Mouse (Mus musculus): ENCODE measurements around the gene Tex22. TPM values are rescaled to one million over a fixed set of nuclear protein-coding genes. Genes with fewer than 3 reads are reported as not detected.

Tex22 gene
- polyA plus RNA-seq, 1 experiment: not detected

- H3K4me3 ChIP-seq (ENCODE audit: low read depth, low read length): peak overlapping the region; percentile 82
- H3K9ac ChIP-seq (ENCODE audit: low read depth, poor library complexity, severe bottlenecking): peak overlapping the region; percentile 97
- H3K27ac ChIP-seq (ENCODE audit: insufficient read depth, low read length): no peak overlapping the region
Observed at GRCm38 (mm10) chr12:113097040-113097439, 22.7 kb downstream of the Tex22 start.

GRCm38 (mm10) chr12:113097749-113098281 lies 23.5 kb downstream of the Tex22 start, which contains the start of gene Mta1:
Mta1 (plus strand) TSS chr12:113098278.
- TF ChIP-seq EP300 (IDR thresholded peaks at IDR 0.05; ENCODE audit: insufficient read depth, low read depth, low read length) (no peak), POLR2A (IDR thresholded peaks at IDR 0.05; ENCODE audit: insufficient read depth, low read length) (no peak), CTCF (IDR thresholded peaks at IDR 0.05; ENCODE audit: low read depth, low read length) (no peak)
- H3K9ac ChIP-seq (ENCODE audit: low read depth, poor library complexity, severe bottlenecking): peak within 1 kb of the TSS; percentile 97
- no peaks in the 10 kb centered on the region for H3K9me3 ChIP-seq (replicated peaks; ENCODE audit: control insufficient read depth, insufficient read depth, low read length, poor library complexity, severe bottlenecking)
- H3K27ac ChIP-seq (ENCODE audit: insufficient read depth, low read length): no peak within 1 kb of the TSS; the same call in 1 of the 2 replicates
- H3K4me1 ChIP-seq (ENCODE audit: control insufficient read depth, insufficient read depth, low read length): peaks cover 3% of the 10 kb centered on the region
- no peaks in the 10 kb centered on the region for H3K36me3 ChIP-seq (ENCODE audit: control insufficient read depth, insufficient read depth, low read length, poor library complexity, severe bottlenecking)
- no peaks in the 10 kb centered on the region for H3K27me3 ChIP-seq (ENCODE audit: control insufficient read depth, insufficient read depth, low read length, poor library complexity, severe bottlenecking)
- H3K4me3 ChIP-seq (ENCODE audit: low read depth, low read length): peak within 1 kb of the TSS; percentile 82

More at GRCm38 (mm10) chr12:113097040-113097439, 22.7 kb downstream of the Tex22 start:
- TF ChIP-seq POLR2A (IDR thresholded peaks at IDR 0.05; ENCODE audit: insufficient read depth, low read length) (no peak), EP300 (IDR thresholded peaks at IDR 0.05; ENCODE audit: insufficient read depth, low read depth, low read length) (no peak), CTCF (IDR thresholded peaks at IDR 0.05; ENCODE audit: low read depth, low read length) (no peak)
- Histone ChIP-seq H3K27me3 (ENCODE audit: control insufficient read depth, insufficient read depth, low read length, poor library complexity, severe bottlenecking) (no peaks in the 10 kb centered on the region), H3K36me3 (ENCODE audit: control insufficient read depth, insufficient read depth, low read length, poor library complexity, severe bottlenecking) (no peaks in the 10 kb centered on the region), H3K4me1 (ENCODE audit: control insufficient read depth, insufficient read depth, low read length) (peaks cover 3% of the 10 kb centered on the region), H3K9me3 (replicated peaks; ENCODE audit: control insufficient read depth, insufficient read depth, low read length, poor library complexity, severe bottlenecking) (no peaks in the 10 kb centered on the region)

GRCm38 (mm10) chr12:113098530-113099151 lies 24.3 kb downstream of the Tex22 start:
- H3K27me3 ChIP-seq (ENCODE audit: control insufficient read depth, insufficient read depth, low read length, poor library complexity, severe bottlenecking): no peaks in the 10 kb centered on the region
- peak overlapping the region; percentile 97 for H3K9ac ChIP-seq (ENCODE audit: low read depth, poor library complexity, severe bottlenecking)
- H3K9me3 ChIP-seq (replicated peaks; ENCODE audit: control insufficient read depth, insufficient read depth, low read length, poor library complexity, severe bottlenecking): no peaks in the 10 kb centered on the region
- no peak overlapping the region; the same call in 1 of the 2 replicates for H3K27ac ChIP-seq (ENCODE audit: insufficient read depth, low read length)
- peak overlapping the region; percentile 81 for H3K4me3 ChIP-seq (ENCODE audit: low read depth, low read length)
- H3K36me3 ChIP-seq (ENCODE audit: control insufficient read depth, insufficient read depth, low read length, poor library complexity, severe bottlenecking): no peaks in the 10 kb centered on the region
- TF ChIP-seq POLR2A (IDR thresholded peaks at IDR 0.05; ENCODE audit: insufficient read depth, low read length): no peak
- TF ChIP-seq CTCF (IDR thresholded peaks at IDR 0.05; ENCODE audit: low read depth, low read length): no peak
- peaks cover 5% of the 10 kb centered on the region for H3K4me1 ChIP-seq (ENCODE audit: control insufficient read depth, insufficient read depth, low read length)

GRCm38 (mm10) chr12:113099470-113100237 lies 25.4 kb downstream of the Tex22 start:
- peaks cover 5% of the 10 kb centered on the region for H3K4me1 ChIP-seq (ENCODE audit: control insufficient read depth, insufficient read depth, low read length)
- no peaks in the 10 kb centered on the region for H3K27me3 ChIP-seq (ENCODE audit: control insufficient read depth, insufficient read depth, low read length, poor library complexity, severe bottlenecking)
- no peaks in the 10 kb centered on the region for H3K9me3 ChIP-seq (replicated peaks; ENCODE audit: control insufficient read depth, insufficient read depth, low read length, poor library complexity, severe bottlenecking)
- H3K9ac ChIP-seq (ENCODE audit: low read depth, poor library complexity, severe bottlenecking): peak overlapping the region; percentile 97
- H3K4me3 ChIP-seq (ENCODE audit: low read depth, low read length): peak overlapping the region; percentile 81
- H3K36me3 ChIP-seq (ENCODE audit: control insufficient read depth, insufficient read depth, low read length, poor library complexity, severe bottlenecking): no peaks in the 10 kb centered on the region
- H3K27ac ChIP-seq (ENCODE audit: insufficient read depth, low read length): no peak overlapping the region
- TF ChIP-seq CTCF (IDR thresholded peaks at IDR 0.05; ENCODE audit: low read depth, low read length) (no peak), POLR2A (IDR thresholded peaks at IDR 0.05; ENCODE audit: insufficient read depth, low read length) (no peak), EP300 (IDR thresholded peaks at IDR 0.05; ENCODE audit: insufficient read depth, low read depth, low read length) (no peak)

- H3K4me1 ChIP-seq (ENCODE audit: control insufficient read depth, insufficient read depth, low read length): peaks cover 5% of the 10 kb centered on the region
- H3K27ac ChIP-seq (ENCODE audit: insufficient read depth, low read length): peak overlapping the region; percentile 5; the same call in 1 of the 2 replicates
- no peaks in the 10 kb centered on the region for H3K36me3 ChIP-seq (ENCODE audit: control insufficient read depth, insufficient read depth, low read length, poor library complexity, severe bottlenecking)
- no peaks in the 10 kb centered on the region for H3K9me3 ChIP-seq (replicated peaks; ENCODE audit: control insufficient read depth, insufficient read depth, low read length, poor library complexity, severe bottlenecking)
- no peaks in the 10 kb centered on the region for H3K27me3 ChIP-seq (ENCODE audit: control insufficient read depth, insufficient read depth, low read length, poor library complexity, severe bottlenecking)
- no peak for TF ChIP-seq EP300 (IDR thresholded peaks at IDR 0.05; ENCODE audit: insufficient read depth, low read depth, low read length)
- TF ChIP-seq CTCF (IDR thresholded peaks at IDR 0.05; ENCODE audit: low read depth, low read length): no peak
- no peak for TF ChIP-seq POLR2A (IDR thresholded peaks at IDR 0.05; ENCODE audit: insufficient read depth, low read length)
- H3K9ac ChIP-seq (ENCODE audit: low read depth, poor library complexity, severe bottlenecking): no peak overlapping the region
- H3K4me3 ChIP-seq (ENCODE audit: low read depth, low read length): no peak overlapping the region
Observed at GRCm38 (mm10) chr12:113100448-113101076, 26.3 kb downstream of the Tex22 start.
